Mouse (Mus musculus) embryonic facial prominence, embryonic 10.5 days (tissue): ENCODE data around the gene Fabp6. TPM values are rescaled to one million over a fixed set of nuclear protein-coding genes. Genes with fewer than 3 reads are reported as not detected.

Source experiments
- DNase-seq: peaks from one replicate; pipeline ENCODE4 v3.0.0-alpha.2; 2017; ENCODE audit warnings: low spot score
- H3K27ac ChIP-seq: fragments of 300-500 bp; sonication (generic); replicated peaks from 2 replicates; pipeline ENCODE4 v1.5.1; 2016; ENCODE audit warnings: mild to moderate bottlenecking
- H3K27me3 ChIP-seq: fragments of 300-500 bp; sonication (generic); replicated peaks from 2 replicates; pipeline ENCODE4 v1.6.1; 2016; ENCODE audit warnings: low read depth, mild to moderate bottlenecking; ENCODE audit not compliant: poor library complexity, severe bottlenecking
- H3K36me3 ChIP-seq: fragments of 300-500 bp; sonication (generic); replicated peaks from 2 replicates; pipeline ENCODE4 v1.6.1; 2016; ENCODE audit warnings: mild to moderate bottlenecking, moderate library complexity
- H3K4me1 ChIP-seq: fragments of 300-500 bp; sonication (generic); 2 replicates; pipeline ENCODE4 v1.6.1; 2016
- H3K4me3 ChIP-seq: fragments of 300-500 bp; sonication (generic); 2 replicates; pipeline ENCODE4 v1.5.1; 2016; ENCODE audit warnings: mild to moderate bottlenecking, moderate library complexity
- H3K9me3 ChIP-seq: fragments of 300-500 bp; sonication (generic); 2 replicates; pipeline ENCODE4 v1.6.1; 2016; ENCODE audit warnings: mild to moderate bottlenecking
- WGBS: fragments of 180-500 bp; shearing (Covaris S2); methylation state at CpG from one replicate; pipeline ENCODE4 v1.1.7; 2016; 5-methylcytosine and 5-hydroxymethylcytosine counted together
- polyA plus RNA-seq: library from polyadenylated mRNA; unstranded; fragments of >200 nt; fragmentation: Nextera tagmentation; extraction: Ambion mirVana; gene quantifications from 2 replicates; pipeline ENCODE4 v1.2.1, GENCODE M21; 2016

The Fabp6 gene
- polyA plus RNA-seq, 1 experiment from 2014 or later = not detected

DNA sequence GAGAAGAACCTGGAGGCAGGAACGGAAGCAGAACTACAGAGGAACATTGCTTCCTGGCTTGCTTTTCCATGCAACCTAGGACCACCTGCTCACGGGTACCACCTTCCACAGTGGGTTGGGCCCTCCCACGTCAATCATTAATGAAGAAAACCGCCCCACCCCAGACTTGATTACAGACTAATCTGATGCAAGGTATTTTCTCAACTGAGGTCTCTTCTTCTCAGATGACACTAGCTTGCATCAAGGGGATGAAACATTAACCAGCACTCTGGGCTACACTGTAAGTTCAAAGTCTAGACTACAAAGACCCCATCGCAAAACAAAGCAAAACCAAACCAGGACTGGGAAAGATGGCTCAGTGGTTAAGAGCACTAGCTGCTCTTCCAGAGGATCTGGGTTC, 20.4 kb upstream of the Fabp6 start:
- 85% methylated on average over 5 of the region's 5 CpGs for WGBS
- Histone ChIP-seq H3K27me3 (no peaks in the 10 kb centered on the region), H3K27ac (no peak overlapping the region), H3K9me3 (no peaks in the 10 kb centered on the region), H3K36me3 (no peaks in the 10 kb centered on the region), H3K4me3 (no peak overlapping the region), H3K4me1 (peaks cover 25% of the 10 kb centered on the region)
- DNase-seq = no peak

DNA sequence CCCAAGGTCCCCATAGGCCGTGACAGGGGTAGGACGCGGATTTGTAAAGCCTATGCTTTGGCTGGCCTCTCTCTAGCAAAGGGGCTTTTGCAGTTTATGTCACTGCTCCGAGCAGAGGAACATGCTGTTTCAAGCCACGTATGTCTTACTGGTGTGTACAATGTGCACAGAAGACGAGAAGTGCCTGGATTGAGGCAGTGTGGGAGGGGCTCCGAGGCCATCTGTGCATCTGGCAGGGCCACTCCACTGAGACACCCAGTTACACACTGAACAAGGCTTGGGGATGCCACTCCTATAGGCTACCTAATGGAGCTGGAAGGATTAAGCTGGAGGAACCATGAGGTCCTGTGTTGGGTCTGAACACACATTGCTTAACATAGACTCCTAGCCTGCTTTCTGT, 17.1 kb upstream of the Fabp6 start:
- Histone ChIP-seq H3K27ac (peak overlapping the region; percentile 52; the same call in 1 of the 2 replicates), H3K27me3 (no peaks in the 10 kb centered on the region), H3K4me3 (no peak overlapping the region), H3K4me1 (peaks cover 16% of the 10 kb centered on the region), H3K9me3 (no peaks in the 10 kb centered on the region), H3K36me3 (no peaks in the 10 kb centered on the region)
- 76% methylated on average over 7 of the region's 7 CpGs for WGBS
- DNase-seq = no peak

DNA sequence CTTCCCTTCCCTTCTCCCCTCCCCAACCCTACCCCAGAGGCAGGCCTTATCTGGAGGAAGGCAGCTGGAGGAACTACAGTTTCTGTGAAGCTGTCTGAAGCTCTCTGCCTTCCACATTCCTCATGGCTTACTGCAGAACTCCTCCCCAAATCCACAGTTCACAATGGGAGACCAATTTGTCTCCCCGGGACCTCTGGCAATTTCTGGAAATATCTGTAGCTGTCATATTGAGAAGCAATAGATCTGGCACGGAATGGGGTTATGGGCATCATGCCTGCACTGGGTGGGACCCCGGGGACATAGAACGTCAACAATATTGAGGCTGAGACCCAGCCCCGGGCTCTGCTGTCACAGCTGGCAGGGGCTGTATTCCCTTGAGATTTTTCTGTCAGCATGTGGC, 16.6 kb upstream of the Fabp6 start:
- H3K36me3 ChIP-seq = no peaks in the 10 kb centered on the region
- H3K4me1 ChIP-seq = peaks cover 21% of the 10 kb centered on the region
- WGBS = 70% methylated on average over 5 of the region's 5 CpGs
- no peaks in the 10 kb centered on the region for H3K9me3 ChIP-seq
- H3K27me3 ChIP-seq = no peaks in the 10 kb centered on the region
- no peak overlapping the region for H3K4me3 ChIP-seq
- H3K27ac ChIP-seq = peak overlapping the region; percentile 44
- no peak for DNase-seq

DNA sequence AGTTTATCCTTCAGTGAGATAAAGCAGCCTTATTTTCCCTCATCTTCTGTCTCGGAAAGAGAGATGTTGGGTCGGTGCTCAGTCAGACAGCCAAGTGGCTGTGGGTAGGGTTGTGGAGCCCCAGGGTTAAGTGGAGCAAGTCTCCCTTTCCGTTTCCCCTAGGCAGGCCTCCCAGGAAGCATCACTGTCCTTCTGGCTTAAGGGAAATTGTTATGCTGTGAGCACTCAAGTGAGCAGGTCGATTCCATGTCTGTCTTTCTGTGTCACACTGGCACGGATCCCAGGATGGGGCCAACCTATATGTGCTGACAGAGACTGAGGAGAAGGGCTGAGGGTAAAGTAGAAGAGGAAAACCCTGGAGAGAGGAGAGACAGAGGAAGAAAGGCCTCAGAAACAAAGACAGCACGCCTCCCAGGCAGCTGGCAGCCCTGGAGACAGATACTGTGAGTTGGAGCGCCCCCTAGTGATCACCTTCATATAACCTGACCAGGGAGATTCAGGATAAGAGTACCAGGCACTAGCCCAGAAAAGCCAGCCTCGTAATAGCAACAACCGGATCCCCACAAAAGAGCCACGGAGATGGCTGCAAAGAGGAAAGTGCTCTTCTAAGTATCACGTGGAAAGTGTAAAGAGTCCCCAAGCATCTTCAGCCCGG, 11.6 kb upstream of the Fabp6 start:
- peak; percentile 91 for DNase-seq
- Histone ChIP-seq H3K27me3 (no peaks in the 10 kb centered on the region), H3K36me3 (no peaks in the 10 kb centered on the region), H3K9me3 (no peaks in the 10 kb centered on the region), H3K27ac (peak overlapping the region; percentile 88), H3K4me3 (no peak overlapping the region), H3K4me1 (peaks cover 21% of the 10 kb centered on the region)
- WGBS = 28% methylated on average over 12 of the region's 12 CpGs

DNA sequence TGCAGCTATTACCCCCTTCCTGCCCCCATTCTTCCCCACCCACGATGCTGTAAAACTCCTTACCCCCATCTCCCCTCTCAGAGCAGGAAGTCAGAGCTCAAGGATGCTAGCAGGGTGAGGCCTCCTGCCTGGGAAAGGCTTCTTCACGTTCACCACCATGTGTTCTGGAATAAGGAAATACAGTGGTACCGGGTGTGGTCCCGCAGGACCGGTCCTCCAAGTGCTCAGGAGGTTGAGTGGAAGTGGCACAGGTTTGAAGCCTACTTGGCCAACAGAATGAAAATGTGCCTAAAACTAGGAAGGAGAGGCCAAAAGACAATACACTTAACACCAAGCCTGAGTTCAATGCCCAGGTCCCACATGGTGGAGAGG, 9.3 kb upstream of the Fabp6 start:
- H3K4me3 ChIP-seq = no peak overlapping the region
- H3K9me3 ChIP-seq = no peaks in the 10 kb centered on the region
- no peaks in the 10 kb centered on the region for H3K36me3 ChIP-seq
- H3K4me1 ChIP-seq = peaks cover 11% of the 10 kb centered on the region
- DNase-seq = no peak
- H3K27me3 ChIP-seq = no peaks in the 10 kb centered on the region
- H3K27ac ChIP-seq = no peak overlapping the region
- 79% methylated on average over 5 of the region's 5 CpGs for WGBS

DNA sequence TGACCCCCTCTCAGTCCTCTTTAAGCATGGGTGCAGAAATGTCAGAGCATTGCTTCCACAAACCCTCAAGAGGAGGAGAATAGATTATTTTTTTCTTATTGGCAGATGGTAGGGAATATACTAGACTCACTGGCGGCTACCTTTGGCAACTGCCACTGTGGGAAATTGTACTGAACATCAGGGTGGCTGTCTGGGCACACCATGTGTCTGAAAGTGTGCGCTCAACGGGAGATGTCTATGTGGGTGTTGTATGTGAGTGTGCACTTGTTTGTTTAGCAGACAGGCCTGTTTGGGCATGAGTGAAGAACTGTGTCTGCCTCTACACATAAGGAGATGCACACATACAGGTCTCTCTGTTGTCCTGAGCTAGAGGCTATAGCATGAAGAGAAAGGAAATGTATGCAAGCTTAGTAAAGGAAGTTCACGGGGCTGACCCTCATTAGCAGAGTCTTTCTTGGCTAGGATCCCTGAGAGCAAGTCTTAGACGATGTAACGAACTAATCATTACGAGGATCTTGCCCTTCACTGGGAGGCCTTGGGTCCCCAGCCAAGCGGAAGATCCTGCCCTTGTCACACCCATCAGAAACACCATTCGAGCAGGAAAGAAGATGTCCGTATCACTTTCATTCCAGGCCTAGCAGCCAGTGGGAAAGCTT, 8.8 kb upstream of the Fabp6 start:
- no peaks in the 10 kb centered on the region for H3K36me3 ChIP-seq
- WGBS = 82% methylated on average over 10 of the region's 10 CpGs

DNA sequence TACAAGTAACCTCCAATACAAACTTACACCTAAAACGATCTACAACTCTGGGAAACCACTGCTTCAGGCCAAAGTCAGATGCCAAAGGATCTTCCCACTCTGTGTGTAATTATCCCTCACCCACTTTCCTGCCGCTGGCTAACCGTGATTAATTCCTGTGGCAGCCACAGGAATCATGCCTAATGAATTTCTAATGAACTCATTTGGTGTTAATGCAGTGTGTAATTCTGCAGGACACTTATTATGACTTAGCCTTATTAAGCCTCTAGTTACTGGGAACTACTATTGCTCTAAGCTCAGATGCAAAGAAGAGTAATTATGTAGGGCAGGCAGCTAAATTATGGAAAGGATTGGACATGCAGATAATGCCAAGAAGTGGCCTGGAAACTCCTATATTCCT, 7.1 kb upstream of the Fabp6 start:
- no peaks in the 10 kb centered on the region for H3K27me3 ChIP-seq
- no peaks in the 10 kb centered on the region for H3K36me3 ChIP-seq
- H3K4me3 ChIP-seq = no peak overlapping the region
- H3K4me1 ChIP-seq = peaks cover 11% of the 10 kb centered on the region
- no peak overlapping the region for H3K27ac ChIP-seq
- no peak for DNase-seq
- H3K9me3 ChIP-seq = no peaks in the 10 kb centered on the region
- 76% methylated on average over 3 of the region's 3 CpGs for WGBS

More for the DNA sequence above, 8.8 kb upstream of the Fabp6 start:
- Histone ChIP-seq H3K4me3 (no peak overlapping the region), H3K27me3 (no peaks in the 10 kb centered on the region), H3K9me3 (no peaks in the 10 kb centered on the region), H3K27ac (no peak overlapping the region), H3K4me1 (peaks cover 11% of the 10 kb centered on the region)
- no peak for DNase-seq

DNA sequence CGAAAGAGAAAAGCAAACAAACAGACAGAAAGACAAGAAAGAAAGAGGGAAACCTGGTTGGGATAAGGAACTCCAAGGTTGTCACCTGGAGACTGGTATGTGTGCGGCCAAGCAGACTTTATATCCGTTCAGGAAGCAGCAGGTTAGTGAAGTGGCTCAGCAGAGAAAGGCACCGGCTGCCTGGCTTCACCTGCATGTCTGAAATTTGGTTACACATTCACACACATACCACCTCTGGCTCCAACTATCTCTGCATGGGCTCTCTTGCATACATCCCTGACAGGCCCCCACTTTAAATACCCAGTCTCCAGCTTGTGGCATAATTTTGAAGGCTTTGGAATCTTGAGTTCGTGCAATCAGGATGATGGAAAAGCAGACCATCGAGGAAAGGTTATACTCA, 4.5 kb upstream of the Fabp6 start:
- no peak for DNase-seq
- 87% methylated on average over 6 of the region's 6 CpGs for WGBS
- no peak overlapping the region for H3K27ac ChIP-seq
- no peaks in the 10 kb centered on the region for H3K27me3 ChIP-seq
- H3K36me3 ChIP-seq = no peaks in the 10 kb centered on the region
- no peak overlapping the region for H3K4me3 ChIP-seq
- no peaks in the 10 kb centered on the region for H3K4me1 ChIP-seq
- no peaks in the 10 kb centered on the region for H3K9me3 ChIP-seq

DNA sequence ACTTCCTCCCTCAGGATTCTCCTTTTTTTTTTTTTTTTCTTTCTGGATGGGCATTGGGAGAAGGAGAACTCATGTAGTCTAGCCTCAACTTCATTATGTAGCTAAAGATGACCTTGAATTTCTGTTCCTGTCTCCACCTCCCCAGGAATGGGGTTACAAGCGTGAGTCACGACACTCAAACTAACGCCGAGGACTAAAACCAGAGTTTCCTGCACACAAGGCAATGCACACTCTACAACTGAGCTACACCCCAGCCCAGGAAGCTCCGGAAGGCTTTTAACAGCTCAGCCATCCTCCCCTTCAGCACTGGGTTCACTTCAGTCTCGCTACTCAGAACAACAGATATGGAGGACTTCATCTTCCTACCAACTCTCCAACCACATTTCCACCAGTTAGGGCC, 3.6 kb upstream of the Fabp6 start:
- Histone ChIP-seq H3K27me3 (no peaks in the 10 kb centered on the region), H3K4me1 (no peaks in the 10 kb centered on the region), H3K27ac (no peak overlapping the region), H3K36me3 (no peaks in the 10 kb centered on the region), H3K9me3 (no peaks in the 10 kb centered on the region), H3K4me3 (no peak overlapping the region)
- DNase-seq = no peak
- WGBS = 91% methylated on average over 6 of the region's 6 CpGs

DNA sequence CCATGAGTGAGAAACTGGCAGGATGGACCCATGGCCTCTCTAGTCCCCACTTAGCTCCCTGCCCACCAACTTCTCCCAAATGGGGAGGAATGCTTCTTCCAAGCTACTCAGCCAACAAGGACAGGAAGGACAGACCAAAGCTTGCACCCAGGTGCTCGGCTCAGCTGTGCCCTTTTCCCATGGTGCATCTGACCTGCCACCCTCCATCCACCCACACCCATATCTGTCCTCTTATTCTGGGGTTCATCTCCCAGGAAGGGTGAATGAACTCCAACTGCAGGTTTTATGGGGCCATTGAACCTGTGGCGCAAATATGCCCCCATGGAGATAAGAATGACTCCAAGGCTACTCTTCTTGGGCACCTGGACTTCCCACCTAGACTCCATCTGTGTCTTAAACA, 2.9 kb upstream of the Fabp6 start:
- 89% methylated on average over 2 of the region's 2 CpGs for WGBS
- Histone ChIP-seq H3K9me3 (no peaks in the 10 kb centered on the region), H3K4me3 (no peak overlapping the region), H3K27ac (no peak overlapping the region), H3K36me3 (no peaks in the 10 kb centered on the region), H3K4me1 (no peaks in the 10 kb centered on the region), H3K27me3 (no peaks in the 10 kb centered on the region)
- DNase-seq = no peak

DNA sequence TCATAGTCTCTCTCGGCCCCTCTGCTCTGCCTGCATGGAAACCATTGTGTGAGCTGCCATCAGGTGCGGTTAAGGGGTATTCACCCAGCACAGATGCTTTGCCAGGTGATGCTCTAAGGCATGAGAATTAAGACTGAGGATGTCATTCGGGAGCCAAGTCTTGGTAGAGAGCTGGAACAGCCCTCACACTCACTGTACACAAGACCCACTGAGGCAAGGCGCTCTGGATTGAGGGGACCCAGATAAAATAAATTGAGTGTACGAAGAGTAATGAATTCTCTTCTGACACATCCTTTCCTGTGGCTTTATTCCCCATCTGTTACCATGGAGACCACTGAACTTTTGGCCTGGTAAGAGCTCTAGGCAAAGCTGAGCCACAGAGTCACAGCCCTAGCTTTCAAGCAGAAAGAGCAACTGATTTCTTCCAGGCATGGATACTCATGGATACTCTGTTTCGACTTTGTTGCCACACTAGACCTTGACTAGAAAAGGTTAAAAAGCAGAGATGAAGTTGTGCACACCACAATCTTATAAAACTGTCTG, 11.7 kb downstream of the Fabp6 start:
- peaks cover 50% of the 10 kb centered on the region for H3K36me3 ChIP-seq
- DNase-seq = no peak
- no peak overlapping the region for H3K27ac ChIP-seq
- H3K4me3 ChIP-seq = no peak overlapping the region
- WGBS = 80% methylated on average over 6 of the region's 6 CpGs
- H3K27me3 ChIP-seq = no peaks in the 10 kb centered on the region
- H3K4me1 ChIP-seq = peaks cover 7% of the 10 kb centered on the region
- no peaks in the 10 kb centered on the region for H3K9me3 ChIP-seq

DNA sequence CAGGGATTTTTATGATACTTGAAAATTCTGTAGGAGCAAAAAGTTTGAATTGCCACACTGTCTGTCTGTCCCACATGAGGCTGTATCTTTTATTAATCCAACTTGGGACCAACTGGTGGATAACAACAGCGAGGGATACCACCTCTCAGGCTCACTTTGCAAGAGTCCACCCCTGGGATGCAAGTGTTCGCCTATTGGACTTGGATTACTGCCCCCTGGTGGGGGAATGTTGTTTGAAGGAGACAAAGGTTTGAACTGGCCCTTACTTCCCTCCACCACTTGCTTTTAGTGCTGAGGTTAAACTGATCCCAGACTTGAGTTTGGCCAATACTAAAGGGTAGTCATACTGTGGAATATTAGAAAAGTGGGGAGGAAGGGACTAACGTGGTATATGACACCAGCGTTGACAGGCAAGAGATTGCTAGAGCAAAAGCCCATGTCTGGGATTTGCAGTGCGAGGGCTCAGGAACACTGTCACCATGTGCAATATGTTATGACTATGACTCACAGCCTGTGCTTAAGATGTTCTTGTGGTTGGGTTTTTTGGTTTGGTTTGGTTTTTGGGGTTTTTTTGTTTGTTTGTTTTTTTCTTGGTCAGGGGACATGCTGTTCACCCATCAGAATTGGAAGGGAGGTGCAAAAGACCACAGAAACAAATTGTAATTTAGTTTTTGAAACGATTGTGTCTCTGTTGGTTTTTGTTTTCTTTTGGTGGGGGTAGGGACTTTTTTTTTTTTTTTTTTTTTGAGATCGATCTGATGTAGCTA, 14.8 kb downstream of the Fabp6 start, which contains the start of gene 4933415A04Rik:
4933415A04Rik (plus strand) TSS at position 717 of the 767 bp plus-strand sequence.
- Histone ChIP-seq H3K36me3 (peaks cover 81% of the 10 kb centered on the region), H3K9me3 (no peaks in the 10 kb centered on the region), H3K4me3 (no peak within 1 kb of the TSS), H3K27ac (no peak within 1 kb of the TSS), H3K4me1 (peaks cover 7% of the 10 kb centered on the region), H3K27me3 (no peaks in the 10 kb centered on the region)
- 74% methylated on average over 7 of the region's 7 CpGs for WGBS
- DNase-seq = peak; percentile 78
